Mouse (Mus musculus): Measurements from ENCODE around the gene Trim2. TPM values are rescaled to one million over a fixed set of nuclear protein-coding genes. Genes with fewer than 3 reads are reported as not detected.

Trim2 gene
- polyA plus RNA-seq, 1 experiment from 2014 or later: 117 TPM

GRCm38 (mm10) chr3:84135387-84135786 lies 171.3 kb downstream of the Trim2 start:
- Histone ChIP-seq H3K9ac (ENCODE audit: low read length) (no peak overlapping the region), H3K9me3 (replicated peaks; ENCODE audit: control insufficient read depth, low read length) (no peaks in the 10 kb centered on the region), H3K36me3 (ENCODE audit: control insufficient read depth, insufficient read depth, low read length) (no peaks in the 10 kb centered on the region), H3K4me3 (ENCODE audit: low read depth, low read length) (no peak overlapping the region), H3K27me3 (replicated peaks; ENCODE audit: control insufficient read depth, insufficient read depth, low read length) (no peaks in the 10 kb centered on the region), H3K4me2 (ENCODE audit: low read length) (no peak overlapping the region), H3K27ac (ENCODE audit: low read depth, low read length) (no peak overlapping the region), H3K4me1 (ENCODE audit: control insufficient read depth, insufficient read depth, low read length) (no peaks in the 10 kb centered on the region)
- no peak for ATAC-seq
- 32% methylated on average over 9 of the region's 9 CpGs for WGBS
- no peak for DNase-seq (ENCODE audit: low spot score)

GRCm38 (mm10) chr3:84131369-84131768 lies 175.3 kb downstream of the Trim2 start:
- H3K27ac ChIP-seq (ENCODE audit: low read depth, low read length): no peak overlapping the region
- H3K4me1 ChIP-seq (ENCODE audit: control insufficient read depth, insufficient read depth, low read length): no peaks in the 10 kb centered on the region
- DNase-seq (ENCODE audit: low spot score) (no peak), ATAC-seq (no peak)
- H3K4me2 ChIP-seq (ENCODE audit: low read length): no peak overlapping the region
- no peaks in the 10 kb centered on the region for H3K27me3 ChIP-seq (replicated peaks; ENCODE audit: control insufficient read depth, insufficient read depth, low read length)
- H3K36me3 ChIP-seq (ENCODE audit: control insufficient read depth, insufficient read depth, low read length): no peaks in the 10 kb centered on the region
- H3K9ac ChIP-seq (ENCODE audit: low read length): no peak overlapping the region
- H3K9me3 ChIP-seq (replicated peaks; ENCODE audit: control insufficient read depth, low read length): no peaks in the 10 kb centered on the region
- 91% methylated on average over 3 of the region's 3 CpGs for WGBS
- no peak overlapping the region for H3K4me3 ChIP-seq (ENCODE audit: low read depth, low read length)

DNA sequence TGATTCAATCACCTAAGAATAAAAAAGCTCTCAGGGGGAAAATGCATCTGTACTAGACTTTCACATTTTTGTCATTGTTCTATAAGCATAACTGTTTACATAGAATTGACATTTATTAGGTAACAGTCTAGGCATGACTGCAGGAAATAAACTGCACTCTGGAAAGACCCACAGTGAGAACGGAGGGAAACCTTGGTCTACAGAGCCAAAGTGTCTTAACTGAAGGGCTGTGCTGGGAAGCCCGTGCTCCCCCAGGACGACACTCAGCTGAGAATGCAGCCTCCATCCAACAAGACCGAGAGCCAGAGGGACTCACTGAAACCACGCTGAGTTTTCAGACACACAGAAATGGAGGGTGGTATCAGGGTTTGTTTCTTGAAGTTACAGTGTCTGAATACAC lies 175.9 kb downstream of the Trim2 start:
- H3K36me3 ChIP-seq (ENCODE audit: control insufficient read depth, insufficient read depth, low read length): no peaks in the 10 kb centered on the region
- H3K4me3 ChIP-seq (ENCODE audit: low read depth, low read length): no peak overlapping the region
- H3K27me3 ChIP-seq (replicated peaks; ENCODE audit: control insufficient read depth, insufficient read depth, low read length): no peaks in the 10 kb centered on the region
- no peaks in the 10 kb centered on the region for H3K9me3 ChIP-seq (replicated peaks; ENCODE audit: control insufficient read depth, low read length)
- ATAC-seq (no peak), DNase-seq (ENCODE audit: low spot score) (no peak)
- H3K27ac ChIP-seq (ENCODE audit: low read depth, low read length): no peak overlapping the region
- no peaks in the 10 kb centered on the region for H3K4me1 ChIP-seq (ENCODE audit: control insufficient read depth, insufficient read depth, low read length)
- H3K4me2 ChIP-seq (ENCODE audit: low read length): no peak overlapping the region
- 84% methylated on average over 5 of the region's 5 CpGs for WGBS
- no peak overlapping the region for H3K9ac ChIP-seq (ENCODE audit: low read length)

DNA sequence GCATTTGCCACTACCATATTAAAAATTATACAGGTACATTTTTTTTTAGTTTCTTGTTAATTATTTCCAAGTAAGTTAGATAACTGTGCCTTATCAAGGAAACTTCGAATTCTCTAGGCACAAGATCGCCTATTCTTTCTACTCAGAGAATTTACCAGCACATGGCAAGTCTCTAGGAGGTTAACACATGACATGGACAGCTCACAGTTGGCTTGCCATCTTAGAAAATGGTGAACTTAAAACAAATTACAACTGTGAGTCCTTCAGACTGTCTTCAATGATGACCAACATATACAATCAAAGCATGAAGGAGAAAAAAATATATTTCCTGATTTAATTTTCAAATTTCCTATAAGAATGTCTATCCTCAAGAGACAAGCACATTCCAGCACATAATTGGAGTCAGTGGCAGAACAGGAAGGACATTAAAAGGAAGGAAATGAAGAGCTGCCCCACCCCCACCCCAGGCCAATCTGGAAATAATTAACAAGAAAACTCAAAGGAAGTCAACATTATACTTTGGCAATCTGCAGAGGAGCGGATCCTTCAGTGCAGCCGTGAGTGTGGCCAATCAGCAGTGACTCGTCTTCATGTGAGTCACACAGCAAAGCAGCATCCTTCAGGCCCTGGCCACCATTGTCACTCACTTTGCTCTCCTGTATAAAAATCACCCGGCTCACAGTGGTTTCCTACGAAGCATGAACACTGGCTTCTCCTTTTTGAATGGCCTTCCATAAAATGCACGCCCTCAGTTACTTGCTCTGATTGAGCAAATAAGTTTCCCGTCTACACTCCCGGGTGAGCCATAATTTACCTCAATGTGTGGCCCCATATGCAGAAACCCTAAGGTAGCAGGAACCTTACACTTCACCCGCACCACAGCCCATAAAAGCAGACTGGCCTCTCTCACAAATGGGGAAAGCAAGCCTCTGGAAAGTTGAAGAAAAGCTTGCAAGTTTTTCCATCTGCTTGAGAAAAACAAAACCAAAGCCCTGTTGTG lies 177.5 kb downstream of the Trim2 start:
- Histone ChIP-seq H3K4me3 (ENCODE audit: low read depth, low read length) (no peak overlapping the region), H3K4me1 (ENCODE audit: control insufficient read depth, insufficient read depth, low read length) (no peaks in the 10 kb centered on the region), H3K4me2 (ENCODE audit: low read length) (no peak overlapping the region), H3K27me3 (replicated peaks; ENCODE audit: control insufficient read depth, insufficient read depth, low read length) (no peaks in the 10 kb centered on the region), H3K9me3 (replicated peaks; ENCODE audit: control insufficient read depth, low read length) (no peaks in the 10 kb centered on the region), H3K9ac (ENCODE audit: low read length) (no peak overlapping the region), H3K27ac (ENCODE audit: low read depth, low read length) (no peak overlapping the region), H3K36me3 (ENCODE audit: control insufficient read depth, insufficient read depth, low read length) (no peaks in the 10 kb centered on the region)
- no peak for ATAC-seq
- no peak for DNase-seq (ENCODE audit: low spot score)
- 80% methylated on average over 11 of the region's 11 CpGs for WGBS

DNA sequence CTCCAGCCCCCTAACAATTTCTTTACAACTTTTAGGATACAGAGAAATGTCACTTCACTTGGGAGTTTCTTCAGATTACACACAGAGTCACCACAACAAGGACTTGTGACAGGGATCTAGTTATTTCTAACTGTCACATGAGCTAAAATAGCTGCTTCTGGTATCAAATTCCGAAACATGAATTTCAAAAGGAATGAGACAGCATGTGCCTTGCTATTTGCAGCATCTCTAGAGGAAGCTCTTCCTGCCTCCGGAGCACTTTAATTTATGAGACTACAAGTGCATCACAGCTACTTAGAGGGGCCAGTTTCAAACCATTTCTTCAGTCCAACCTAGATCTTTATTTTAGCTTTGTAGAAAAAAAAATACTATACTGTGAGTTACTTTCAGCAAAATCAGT lies 179.2 kb downstream of the Trim2 start:
- no peak for DNase-seq (ENCODE audit: low spot score)
- no peaks in the 10 kb centered on the region for H3K4me1 ChIP-seq (ENCODE audit: control insufficient read depth, insufficient read depth, low read length)
- no peak overlapping the region for H3K9ac ChIP-seq (ENCODE audit: low read length)
- no peak overlapping the region for H3K4me3 ChIP-seq (ENCODE audit: low read depth, low read length)
- H3K27me3 ChIP-seq (replicated peaks; ENCODE audit: control insufficient read depth, insufficient read depth, low read length): no peaks in the 10 kb centered on the region
- ATAC-seq: no peak
- WGBS: 92% methylated on average over 2 of the region's 2 CpGs
- H3K4me2 ChIP-seq (ENCODE audit: low read length): no peak overlapping the region
- H3K9me3 ChIP-seq (replicated peaks; ENCODE audit: control insufficient read depth, low read length): no peaks in the 10 kb centered on the region
- no peak overlapping the region for H3K27ac ChIP-seq (ENCODE audit: low read depth, low read length)
- H3K36me3 ChIP-seq (ENCODE audit: control insufficient read depth, insufficient read depth, low read length): no peaks in the 10 kb centered on the region

GRCm38 (mm10) chr3:84126721-84127120 lies 180.0 kb downstream of the Trim2 start:
- Histone ChIP-seq H3K4me2 (ENCODE audit: low read length) (no peak overlapping the region), H3K4me3 (ENCODE audit: low read depth, low read length) (no peak overlapping the region), H3K27me3 (replicated peaks; ENCODE audit: control insufficient read depth, insufficient read depth, low read length) (no peaks in the 10 kb centered on the region), H3K36me3 (ENCODE audit: control insufficient read depth, insufficient read depth, low read length) (no peaks in the 10 kb centered on the region), H3K9ac (ENCODE audit: low read length) (no peak overlapping the region), H3K27ac (ENCODE audit: low read depth, low read length) (no peak overlapping the region), H3K4me1 (ENCODE audit: control insufficient read depth, insufficient read depth, low read length) (no peaks in the 10 kb centered on the region), H3K9me3 (replicated peaks; ENCODE audit: control insufficient read depth, low read length) (no peaks in the 10 kb centered on the region)
- ATAC-seq (no peak), DNase-seq (ENCODE audit: low spot score) (no peak)
- WGBS: 89% methylated on average over 3 of the region's 3 CpGs

DNA sequence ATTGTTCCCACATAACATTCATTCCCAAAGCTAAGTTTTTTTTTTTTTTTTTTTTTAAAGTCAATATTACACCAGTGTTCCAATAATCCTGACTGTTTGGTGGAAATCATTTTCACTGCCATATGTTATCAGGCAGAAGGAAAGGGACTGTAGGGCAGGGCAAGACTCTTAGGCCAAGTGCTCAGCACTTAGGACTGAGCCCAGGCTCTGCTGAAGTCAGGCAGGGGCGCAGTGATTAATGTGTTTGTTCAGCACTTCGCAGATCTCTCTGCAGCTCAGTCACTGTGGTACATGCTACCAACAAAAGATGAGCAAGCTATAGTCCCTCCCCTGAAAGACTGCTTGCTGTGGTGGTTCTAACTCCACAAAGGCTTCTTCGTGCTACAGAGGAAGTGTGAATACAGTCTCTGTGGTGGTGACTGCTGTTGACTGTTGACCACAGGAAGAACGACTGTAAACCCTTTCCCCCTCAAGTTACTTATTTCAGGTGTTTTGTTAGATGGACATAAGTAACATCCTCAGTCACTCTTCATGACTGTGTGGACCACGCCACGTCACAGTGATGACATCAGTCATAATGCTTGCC lies 180.9 kb downstream of the Trim2 start:
- no peaks in the 10 kb centered on the region for H3K36me3 ChIP-seq (ENCODE audit: control insufficient read depth, insufficient read depth, low read length)
- H3K4me1 ChIP-seq (ENCODE audit: control insufficient read depth, insufficient read depth, low read length): no peaks in the 10 kb centered on the region
- H3K27me3 ChIP-seq (replicated peaks; ENCODE audit: control insufficient read depth, insufficient read depth, low read length): no peaks in the 10 kb centered on the region
- H3K27ac ChIP-seq (ENCODE audit: low read depth, low read length): no peak overlapping the region
- no peaks in the 10 kb centered on the region for H3K9me3 ChIP-seq (replicated peaks; ENCODE audit: control insufficient read depth, low read length)
- H3K4me3 ChIP-seq (ENCODE audit: low read depth, low read length): no peak overlapping the region
- 72% methylated on average over 6 of the region's 6 CpGs for WGBS
- ATAC-seq (no peak), DNase-seq (ENCODE audit: low spot score) (no peak)
- no peak overlapping the region for H3K9ac ChIP-seq (ENCODE audit: low read length)
- H3K4me2 ChIP-seq (ENCODE audit: low read length): no peak overlapping the region

DNA sequence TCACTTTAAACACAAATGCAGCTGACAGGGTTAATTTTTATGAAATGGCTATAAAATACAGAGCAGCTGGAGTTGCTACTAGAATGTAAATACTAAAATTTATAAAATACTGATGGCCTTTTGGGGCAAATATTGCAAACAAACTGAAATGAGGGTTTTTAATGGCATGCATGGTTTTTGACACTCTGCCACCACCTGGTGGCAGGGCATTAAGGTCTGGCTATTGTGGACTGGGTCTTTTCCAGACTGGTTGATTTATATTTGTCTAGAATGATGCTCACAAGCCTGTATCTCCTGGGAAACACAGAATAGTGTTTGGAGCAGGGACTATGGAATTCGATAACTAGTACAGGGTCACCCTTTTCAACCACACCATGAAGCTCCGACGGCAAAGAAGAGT lies 183.2 kb downstream of the Trim2 start:
- Histone ChIP-seq H3K4me2 (ENCODE audit: low read length) (no peak overlapping the region), H3K9ac (ENCODE audit: low read length) (no peak overlapping the region), H3K27me3 (replicated peaks; ENCODE audit: control insufficient read depth, insufficient read depth, low read length) (no peaks in the 10 kb centered on the region), H3K4me1 (ENCODE audit: control insufficient read depth, insufficient read depth, low read length) (no peaks in the 10 kb centered on the region), H3K9me3 (replicated peaks; ENCODE audit: control insufficient read depth, low read length) (no peaks in the 10 kb centered on the region), H3K27ac (ENCODE audit: low read depth, low read length) (no peak overlapping the region), H3K36me3 (ENCODE audit: control insufficient read depth, insufficient read depth, low read length) (no peaks in the 10 kb centered on the region), H3K4me3 (ENCODE audit: low read depth, low read length) (no peak overlapping the region)
- DNase-seq (ENCODE audit: low spot score): no peak
- WGBS: 80% methylated on average over 3 of the region's 3 CpGs
- no peak for ATAC-seq

DNA sequence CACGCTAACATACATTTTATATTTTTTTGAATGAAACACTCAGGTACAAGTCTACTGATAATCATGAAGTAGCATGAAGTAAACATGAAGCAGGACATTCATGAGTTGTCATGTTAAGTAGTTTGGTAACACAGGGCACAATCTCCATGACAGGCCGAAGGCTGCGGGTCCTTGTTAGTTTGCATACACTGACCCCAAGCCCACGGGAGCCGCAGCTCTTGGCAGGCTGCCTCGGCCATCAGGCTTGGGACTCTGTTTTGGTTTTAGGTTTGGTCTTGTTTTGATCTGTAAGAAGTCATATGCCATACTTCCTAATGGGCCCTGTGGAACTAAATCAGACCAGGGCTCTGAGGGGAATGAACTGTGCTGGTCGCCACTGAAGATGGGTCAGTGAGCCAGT lies 188.0 kb downstream of the Trim2 start:
- H3K36me3 ChIP-seq (ENCODE audit: control insufficient read depth, insufficient read depth, low read length): no peaks in the 10 kb centered on the region
- ATAC-seq (no peak), DNase-seq (ENCODE audit: low spot score) (no peak)
- WGBS: 77% methylated on average over 7 of the region's 7 CpGs
- H3K9ac ChIP-seq (ENCODE audit: low read length): no peak overlapping the region
- H3K4me1 ChIP-seq (ENCODE audit: control insufficient read depth, insufficient read depth, low read length): no peaks in the 10 kb centered on the region
- no peaks in the 10 kb centered on the region for H3K27me3 ChIP-seq (replicated peaks; ENCODE audit: control insufficient read depth, insufficient read depth, low read length)
- H3K27ac ChIP-seq (ENCODE audit: low read depth, low read length): no peak overlapping the region
- no peak overlapping the region for H3K4me2 ChIP-seq (ENCODE audit: low read length)
- H3K9me3 ChIP-seq (replicated peaks; ENCODE audit: control insufficient read depth, low read length): no peaks in the 10 kb centered on the region
- H3K4me3 ChIP-seq (ENCODE audit: low read depth, low read length): no peak overlapping the region

All from forebrain, embryonic 14.5 days (tissue).